Mouse (Mus musculus) stomach, embryonic 14.5 days (tissue): ENCODE measurements around the gene Epb41. TPM values are rescaled to one million over a fixed set of nuclear protein-coding genes. Genes with fewer than 3 reads are reported as not detected.

Experiments used
- ATAC-seq: fragments of 200-750 bp; cut with Nextera tagmentation; 2 replicates; pipeline ENCODE4 v1.8.0; 2017; ENCODE audit warnings: low read depth, moderate TSS enrichment; ENCODE audit not compliant: insufficient number of reproducible peaks, insufficient read depth, low FRiP score
- H3K27ac ChIP-seq: fragments of 300-500 bp; sonication (generic); 2 replicates; pipeline ENCODE4 v1.5.1; 2014; ENCODE audit warnings: mild to moderate bottlenecking, low read length, moderate library complexity, mixed read lengths
- H3K27me3 ChIP-seq: fragments of 300-500 bp; sonication (generic); 2 replicates; pipeline ENCODE4 v1.6.1; 2014; ENCODE audit warnings: low read length, control low read depth, mixed read lengths; ENCODE audit not compliant: control insufficient read depth, insufficient read depth
- H3K36me3 ChIP-seq: fragments of 300-500 bp; sonication (generic); 2 replicates; pipeline ENCODE4 v1.6.1; 2014; ENCODE audit warnings: mild to moderate bottlenecking, control low read depth, low read length, moderate library complexity, mixed read lengths; ENCODE audit not compliant: control insufficient read depth, insufficient read depth
- H3K4me1 ChIP-seq: fragments of 300-500 bp; sonication (generic); 2 replicates; pipeline ENCODE4 v1.6.1; 2014; ENCODE audit warnings: low read length, control low read depth, mixed read lengths; ENCODE audit not compliant: control insufficient read depth, insufficient read depth
- H3K4me2 ChIP-seq: fragments of 300-500 bp; sonication (generic); replicated peaks from 2 replicates; pipeline ENCODE4 v1.6.1; 2014; ENCODE audit warnings: low read depth, low read length, control low read depth
- H3K4me3 ChIP-seq: fragments of 300-500 bp; sonication (generic); 2 replicates; pipeline ENCODE4 v1.5.1; 2014; ENCODE audit warnings: low read depth, low read length, control low read depth
- H3K9ac ChIP-seq: fragments of 300-500 bp; sonication (generic); replicated peaks from 2 replicates; pipeline ENCODE4 v1.6.1; 2014; ENCODE audit warnings: low read depth, mild to moderate bottlenecking, control low read depth, low read length, moderate library complexity, mixed read lengths
- H3K9me3 ChIP-seq: fragments of 300-500 bp; sonication (generic); 2 replicates; pipeline ENCODE4 v1.6.1; 2016; ENCODE audit warnings: low read depth, low read length, control low read depth; ENCODE audit not compliant: control insufficient read depth
- WGBS: fragments of 180-500 bp; shearing (Covaris S2); extraction: QIAGEN DNeasy Blood & Tissue Kit; methylation state at CpG from one replicate; pipeline ENCODE4 v1.1.7; 2014; 5-methylcytosine and 5-hydroxymethylcytosine counted together
- polyA plus RNA-seq: library from polyadenylated mRNA; unstranded; fragments of >200 nt; fragmentation: Nextera tagmentation; extraction: Ambion mirVana; gene quantifications from 2 replicates; pipeline ENCODE4 v1.2.1, GENCODE M21; 2014

Gene Epb41
- polyA plus RNA-seq, 1 experiment from 2014 or later, result 55.0 TPM

DNA sequence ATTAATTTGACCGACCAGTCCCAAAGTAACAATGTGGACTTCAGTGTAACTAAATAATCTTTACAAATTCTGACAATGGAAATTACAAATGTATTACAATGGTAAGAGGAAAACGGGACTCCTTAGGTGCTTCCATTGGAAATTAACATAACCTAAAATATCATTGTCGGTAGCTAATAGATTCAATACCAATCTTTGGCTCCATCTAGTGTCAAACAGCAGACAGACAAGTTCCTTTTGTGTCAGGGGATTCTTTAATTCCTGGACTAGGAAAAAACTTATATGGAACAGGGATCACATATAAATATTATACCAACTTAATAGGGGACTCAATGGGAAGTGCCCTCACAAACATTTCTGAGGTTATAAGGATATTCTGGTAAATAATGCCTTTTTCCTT lies 26.0 kb upstream of the Epb41 start:
- Histone ChIP-seq H3K4me3 (no peak overlapping the region), H3K27me3 (no peaks in the 10 kb centered on the region), H3K4me2 (no peak overlapping the region), H3K9me3 (no peaks in the 10 kb centered on the region), H3K36me3 (no peaks in the 10 kb centered on the region), H3K4me1 (no peaks in the 10 kb centered on the region), H3K27ac (no peak overlapping the region), H3K9ac (no peak overlapping the region)
- WGBS, result 30% methylated on average over 3 of the region's 3 CpGs
- no peak for ATAC-seq

DNA sequence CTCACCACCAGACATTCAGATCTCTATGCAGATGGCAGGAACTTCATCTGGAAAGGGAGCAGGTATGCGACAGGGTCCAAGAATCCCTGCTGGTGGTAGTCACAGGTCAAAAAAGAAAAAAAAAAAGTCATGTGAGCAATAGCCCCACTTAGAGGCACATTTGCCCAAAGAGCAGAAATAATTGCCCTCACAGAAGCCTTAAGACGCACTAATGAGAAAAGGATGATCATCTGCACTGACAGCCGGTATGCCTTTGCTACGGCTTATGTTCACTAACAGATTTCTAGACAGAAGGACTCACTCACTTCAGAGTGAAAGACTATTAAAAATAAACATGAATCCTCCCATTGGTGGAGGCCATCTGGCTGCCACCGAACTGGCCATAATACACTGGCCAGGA lies 24.4 kb upstream of the Epb41 start:
- no peaks in the 10 kb centered on the region for H3K27me3 ChIP-seq
- H3K9ac ChIP-seq, result no peak overlapping the region
- no peak overlapping the region for H3K4me2 ChIP-seq
- no peaks in the 10 kb centered on the region for H3K4me1 ChIP-seq
- no peaks in the 10 kb centered on the region for H3K9me3 ChIP-seq
- WGBS, result 56% methylated on average over 5 of the region's 5 CpGs
- no peak overlapping the region for H3K27ac ChIP-seq
- ATAC-seq, result no peak
- no peaks in the 10 kb centered on the region for H3K36me3 ChIP-seq
- no peak overlapping the region for H3K4me3 ChIP-seq

DNA sequence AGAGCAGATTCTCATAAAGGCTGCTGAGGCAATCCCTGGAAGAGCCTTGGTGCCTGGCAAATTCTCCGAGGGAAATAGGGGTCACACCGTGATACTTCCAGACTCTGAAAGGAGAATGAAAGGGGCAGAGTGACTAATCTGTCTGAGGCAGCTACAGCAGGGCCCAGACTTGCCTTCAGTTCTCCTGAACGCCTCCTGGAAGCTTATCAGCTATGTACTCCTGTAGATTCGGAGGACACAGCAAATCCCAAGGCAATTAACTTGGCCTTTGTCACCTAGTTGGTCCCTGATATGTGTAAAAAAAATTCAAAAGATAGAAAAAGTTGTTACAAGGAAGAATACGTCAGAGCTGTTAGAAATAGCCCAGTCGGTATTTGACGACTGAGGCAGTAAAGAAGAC lies 19.9 kb upstream of the Epb41 start:
- H3K4me1 ChIP-seq, result no peaks in the 10 kb centered on the region
- H3K27me3 ChIP-seq, result no peaks in the 10 kb centered on the region
- no peak overlapping the region for H3K4me2 ChIP-seq
- no peaks in the 10 kb centered on the region for H3K9me3 ChIP-seq
- no peak overlapping the region for H3K4me3 ChIP-seq
- H3K36me3 ChIP-seq, result no peaks in the 10 kb centered on the region
- H3K9ac ChIP-seq, result no peak overlapping the region
- 69% methylated on average over 7 of the region's 7 CpGs for WGBS
- no peak overlapping the region for H3K27ac ChIP-seq
- no peak for ATAC-seq

DNA sequence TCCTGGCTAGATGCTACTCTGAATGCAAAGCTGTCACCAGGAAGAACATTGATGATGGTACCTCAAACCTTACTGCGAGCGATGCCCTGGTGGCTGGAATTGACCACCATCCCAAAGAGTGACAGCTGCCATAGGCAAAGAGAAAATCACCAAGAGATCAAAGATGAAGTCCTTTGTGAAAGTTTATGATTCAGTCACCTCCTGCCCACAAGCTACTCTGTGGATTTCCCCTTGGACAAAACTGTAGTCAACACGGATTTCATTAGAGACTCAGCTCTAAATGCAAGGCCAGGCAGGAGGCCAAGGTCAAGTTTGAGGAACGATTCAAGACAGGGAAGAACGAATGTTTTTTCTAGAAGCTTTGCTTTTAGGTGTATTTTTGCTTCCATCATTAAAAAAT lies 18.8 kb upstream of the Epb41 start:
- Histone ChIP-seq H3K4me2 (no peak overlapping the region), H3K9me3 (no peaks in the 10 kb centered on the region), H3K9ac (no peak overlapping the region), H3K4me1 (no peaks in the 10 kb centered on the region), H3K4me3 (no peak overlapping the region), H3K36me3 (no peaks in the 10 kb centered on the region), H3K27ac (no peak overlapping the region), H3K27me3 (no peaks in the 10 kb centered on the region)
- no peak for ATAC-seq
- WGBS, result 84% methylated on average over 5 of the region's 5 CpGs

DNA sequence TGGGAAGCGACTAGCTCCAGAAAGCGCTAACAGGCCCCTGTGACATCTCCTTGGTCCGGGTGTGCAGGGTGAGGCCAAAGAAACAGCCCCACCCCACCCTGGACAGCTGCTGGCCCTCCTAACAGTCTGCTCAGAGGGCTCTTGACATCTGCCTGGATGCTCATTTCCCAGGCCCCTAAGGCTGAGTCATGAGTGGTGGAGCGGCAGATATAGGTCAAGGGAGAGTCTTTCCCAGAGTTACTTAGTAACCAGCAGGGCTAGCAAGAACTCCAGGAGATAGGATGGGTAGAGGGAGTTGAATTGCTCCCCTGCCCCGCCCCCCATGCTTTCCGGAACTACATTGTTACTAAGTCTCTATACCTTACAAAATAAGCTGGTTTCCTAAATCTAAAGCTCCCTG lies 18.0 kb upstream of the Epb41 start:
- no peak overlapping the region for H3K4me3 ChIP-seq
- no peak overlapping the region for H3K4me2 ChIP-seq
- no peaks in the 10 kb centered on the region for H3K9me3 ChIP-seq
- no peak overlapping the region for H3K27ac ChIP-seq
- no peaks in the 10 kb centered on the region for H3K36me3 ChIP-seq
- H3K4me1 ChIP-seq, result no peaks in the 10 kb centered on the region
- H3K27me3 ChIP-seq, result no peaks in the 10 kb centered on the region
- H3K9ac ChIP-seq, result no peak overlapping the region
- 67% methylated on average over 6 of the region's 6 CpGs for WGBS
- no peak for ATAC-seq

DNA sequence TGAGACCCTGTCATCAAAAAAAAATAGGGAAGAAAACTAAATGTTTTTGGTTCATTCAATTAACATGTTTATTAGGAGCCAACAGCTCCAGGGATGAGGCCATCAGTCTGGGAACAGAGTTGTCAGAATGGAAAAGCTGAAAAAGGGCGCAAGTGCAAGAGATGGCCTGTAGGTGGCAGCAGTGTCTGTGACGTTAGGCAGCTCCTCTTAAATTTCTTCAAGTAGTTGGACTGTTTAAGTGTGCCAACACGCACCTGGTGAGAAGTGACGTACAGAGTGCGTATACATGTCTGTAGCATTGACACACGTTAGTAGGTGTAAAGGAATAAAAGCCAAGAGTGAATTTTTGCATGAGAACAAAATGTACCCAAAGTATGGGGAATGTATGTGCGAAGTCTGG lies 13.8 kb upstream of the Epb41 start:
- no peak overlapping the region for H3K27ac ChIP-seq
- no peak overlapping the region for H3K9ac ChIP-seq
- 15% methylated on average over 7 of the region's 7 CpGs for WGBS
- no peaks in the 10 kb centered on the region for H3K9me3 ChIP-seq
- H3K4me2 ChIP-seq, result no peak overlapping the region
- H3K36me3 ChIP-seq, result no peaks in the 10 kb centered on the region
- H3K4me3 ChIP-seq, result no peak overlapping the region
- ATAC-seq, result no peak
- H3K27me3 ChIP-seq, result no peaks in the 10 kb centered on the region
- H3K4me1 ChIP-seq, result no peaks in the 10 kb centered on the region

DNA sequence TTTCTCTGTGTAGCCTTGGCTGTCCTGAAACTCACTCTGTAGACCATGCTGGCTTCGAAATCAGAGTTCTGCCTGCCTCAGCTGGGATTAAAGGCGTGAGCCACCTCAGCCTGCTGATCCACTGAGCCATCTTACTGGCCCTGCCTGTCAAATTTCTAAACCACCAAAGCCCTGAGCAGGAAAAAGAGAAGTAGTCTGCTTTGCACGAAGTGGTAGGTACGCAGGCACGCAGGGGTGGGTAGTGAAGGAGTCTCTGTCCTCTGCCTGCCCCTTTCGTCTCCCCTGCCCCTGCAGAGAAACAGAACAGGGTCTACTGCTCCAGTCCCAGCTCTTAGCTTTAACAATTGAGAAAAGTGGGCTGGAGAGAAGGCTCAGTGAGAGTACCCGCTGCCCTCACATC lies 10.0 kb upstream of the Epb41 start:
- Histone ChIP-seq H3K4me1 (no peaks in the 10 kb centered on the region), H3K36me3 (no peaks in the 10 kb centered on the region), H3K9me3 (no peaks in the 10 kb centered on the region), H3K27me3 (no peaks in the 10 kb centered on the region), H3K27ac (no peak overlapping the region), H3K4me2 (no peak overlapping the region), H3K9ac (no peak overlapping the region), H3K4me3 (no peak overlapping the region)
- WGBS, result 85% methylated on average over 7 of the region's 7 CpGs
- ATAC-seq, result no peak

DNA sequence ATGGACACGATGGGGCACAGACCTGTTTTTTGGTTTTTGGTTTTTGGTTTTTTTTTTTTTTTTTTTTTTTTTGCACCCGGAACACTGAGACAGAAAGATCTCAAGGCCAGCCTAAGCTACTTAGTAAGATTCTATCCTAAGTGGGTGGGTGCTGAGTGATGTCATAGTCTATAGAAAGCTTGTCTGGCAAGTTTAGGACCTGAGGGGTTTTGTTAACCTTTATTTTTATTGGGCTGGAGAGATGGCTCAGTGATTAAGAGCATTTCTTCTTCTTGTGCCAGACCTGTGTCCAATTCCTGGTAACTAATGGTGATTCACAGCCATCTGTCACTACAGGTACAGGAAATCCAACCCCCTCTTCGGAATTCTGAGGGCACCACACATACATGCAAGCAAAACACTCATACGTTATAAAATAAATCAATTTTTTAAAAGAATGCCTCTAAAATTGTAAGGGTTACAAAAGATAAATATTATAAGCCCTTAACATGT lies 5.4 kb upstream of the Epb41 start:
- H3K36me3 ChIP-seq, result no peaks in the 10 kb centered on the region
- WGBS, result 57% methylated on average over 4 of the region's 4 CpGs
- H3K27me3 ChIP-seq, result no peaks in the 10 kb centered on the region
- H3K4me3 ChIP-seq, result no peak overlapping the region
- 0 out of 2 replicates have a peak, but pooled peaks cover 2% of the 10 kb centered on the region for H3K4me1 ChIP-seq
- no peak overlapping the region for H3K4me2 ChIP-seq
- H3K27ac ChIP-seq, result no peak overlapping the region
- H3K9me3 ChIP-seq, result no peaks in the 10 kb centered on the region
- no peak overlapping the region for H3K9ac ChIP-seq
- no peak for ATAC-seq

DNA sequence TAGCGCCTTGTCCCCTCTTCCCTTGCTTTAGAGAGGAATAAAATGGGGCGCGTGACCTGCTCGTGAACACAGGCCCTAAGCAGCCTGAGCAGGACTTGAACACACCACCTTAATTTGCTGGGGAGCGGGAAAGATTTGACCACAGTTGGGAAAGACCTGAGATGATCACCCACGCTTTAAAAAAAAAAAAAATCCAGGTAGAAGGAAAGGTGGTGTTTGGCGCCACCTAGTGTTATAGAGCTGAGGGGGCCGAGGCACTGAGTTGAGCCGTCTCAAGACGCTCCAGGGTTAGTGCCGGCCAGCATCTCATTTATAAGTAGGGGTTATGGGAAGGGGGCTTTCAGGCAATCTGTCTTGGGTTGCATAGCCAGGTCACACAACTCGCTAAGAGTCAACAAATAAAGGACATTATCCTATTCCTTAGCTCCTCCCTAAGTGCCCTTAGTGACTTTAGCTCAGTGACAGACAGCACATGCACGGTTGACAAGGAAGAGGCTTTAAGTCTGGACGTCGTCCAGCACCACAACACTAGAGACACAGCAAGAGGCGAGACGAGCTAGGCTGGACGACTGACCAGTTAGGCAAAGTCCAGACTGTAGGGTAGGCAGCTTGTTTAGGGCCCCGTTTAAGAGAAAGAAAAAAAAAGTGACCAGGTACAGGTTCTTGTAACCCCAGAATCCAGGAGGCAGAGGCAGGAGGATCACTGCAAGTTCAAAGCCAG lies 4.6 kb upstream of the Epb41 start:
- no peak for ATAC-seq
- Histone ChIP-seq H3K36me3 (no peaks in the 10 kb centered on the region), H3K9me3 (no peaks in the 10 kb centered on the region), H3K4me1 (0 out of 2 replicates have a peak, but pooled peaks cover 2% of the 10 kb centered on the region), H3K4me2 (no peak overlapping the region), H3K27ac (no peak overlapping the region), H3K9ac (no peak overlapping the region), H3K27me3 (no peaks in the 10 kb centered on the region), H3K4me3 (no peak overlapping the region)
- WGBS, result 18% methylated on average over 19 of the region's 19 CpGs
